Mouse (Mus musculus): ENCODE data around the gene Mgll.

Mgll gene

GRCm38 (mm10) chr6:88746271-88746670 lies 22.1 kb downstream of the Mgll start:
- DNase-seq, result no peak

- no peak for DNase-seq
These were observed 23.3 kb downstream of the Mgll start for GRCm38 (mm10) chr6:88747296-88748040.

GRCm38 (mm10) chr6:88750884-88751283 lies 26.7 kb downstream of the Mgll start:
- DNase-seq, result no peak

DNA sequence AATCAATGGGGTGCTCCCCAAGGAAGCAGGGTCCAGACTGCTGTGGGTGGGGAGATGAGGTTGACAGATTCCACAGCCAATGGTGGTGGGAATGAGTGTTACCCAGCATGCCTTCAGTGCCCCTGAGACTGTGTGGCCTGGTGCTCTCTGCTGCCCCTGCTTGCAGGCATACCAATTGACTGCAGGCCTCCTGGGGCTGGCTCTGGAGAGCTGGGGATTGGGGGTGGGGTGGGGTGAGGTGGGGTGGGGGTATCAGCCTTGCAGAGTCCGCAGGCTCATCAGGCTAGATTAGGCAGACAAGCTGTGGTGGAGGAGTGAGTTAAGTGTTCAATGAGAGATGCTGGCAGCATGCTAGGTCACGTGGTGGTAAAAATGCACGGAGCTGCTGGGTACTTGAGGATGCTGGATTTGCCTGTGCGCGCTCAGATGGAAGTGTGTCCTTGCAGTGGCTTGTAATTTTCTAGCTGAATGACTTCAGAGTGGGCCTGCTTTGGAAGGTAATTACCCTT lies 28.6 kb downstream of the Mgll start:
- no peak for DNase-seq

GRCm38 (mm10) chr6:88753578-88753977 lies 29.4 kb downstream of the Mgll start:
- no peak for DNase-seq

GRCm38 (mm10) chr6:88756992-88757391 lies 32.8 kb downstream of the Mgll start:
- no peak for DNase-seq

GRCm38 (mm10) chr6:88758074-88758473 lies 33.9 kb downstream of the Mgll start:
- DNase-seq, result no peak

DNA sequence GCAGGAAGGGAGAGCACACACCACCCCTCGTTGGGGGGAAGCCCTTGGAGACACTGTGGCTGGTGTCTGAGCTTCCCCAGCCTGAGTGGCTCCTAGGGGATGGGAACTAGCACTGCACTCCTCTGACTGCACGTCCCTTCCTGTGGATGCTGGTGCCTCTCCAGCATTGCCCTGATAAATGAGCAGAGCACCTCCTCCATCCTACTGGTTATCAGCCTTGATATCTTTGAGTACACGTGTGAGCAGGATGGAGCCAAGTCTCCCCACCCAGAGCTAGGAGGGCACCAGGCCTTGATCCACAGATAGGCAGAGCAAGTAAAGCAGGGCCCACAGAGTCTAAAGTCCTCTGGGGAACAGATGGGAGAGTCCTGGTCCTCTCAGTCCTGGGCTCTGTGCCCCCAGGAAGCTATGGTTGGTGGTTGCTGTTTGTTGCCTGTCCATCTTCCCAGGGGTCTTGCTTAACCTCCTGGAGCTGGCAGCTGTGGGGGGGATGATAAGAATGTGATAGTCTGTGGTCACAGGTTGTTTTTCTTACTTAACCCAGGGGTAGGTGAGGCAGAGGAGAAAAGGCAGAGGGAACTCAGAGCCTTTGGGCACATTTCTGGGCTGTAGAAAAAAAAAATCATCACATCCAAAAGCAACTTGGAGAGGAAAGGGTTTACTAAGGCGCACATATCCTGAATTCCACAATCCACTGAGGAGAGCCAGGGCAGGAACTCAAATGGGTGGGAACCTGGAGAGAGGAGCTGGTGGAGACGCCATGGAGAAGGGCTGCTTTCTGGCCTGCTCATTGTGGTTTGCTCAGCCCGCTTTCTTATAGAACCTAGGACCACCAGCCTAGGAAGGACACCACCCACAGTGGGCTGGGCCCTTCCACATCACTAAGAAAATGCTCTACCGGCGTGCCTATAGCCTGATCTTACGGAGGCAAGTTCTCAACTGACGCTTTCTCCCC lies 34.6 kb downstream of the Mgll start:
- DNase-seq, result no peak

DNA sequence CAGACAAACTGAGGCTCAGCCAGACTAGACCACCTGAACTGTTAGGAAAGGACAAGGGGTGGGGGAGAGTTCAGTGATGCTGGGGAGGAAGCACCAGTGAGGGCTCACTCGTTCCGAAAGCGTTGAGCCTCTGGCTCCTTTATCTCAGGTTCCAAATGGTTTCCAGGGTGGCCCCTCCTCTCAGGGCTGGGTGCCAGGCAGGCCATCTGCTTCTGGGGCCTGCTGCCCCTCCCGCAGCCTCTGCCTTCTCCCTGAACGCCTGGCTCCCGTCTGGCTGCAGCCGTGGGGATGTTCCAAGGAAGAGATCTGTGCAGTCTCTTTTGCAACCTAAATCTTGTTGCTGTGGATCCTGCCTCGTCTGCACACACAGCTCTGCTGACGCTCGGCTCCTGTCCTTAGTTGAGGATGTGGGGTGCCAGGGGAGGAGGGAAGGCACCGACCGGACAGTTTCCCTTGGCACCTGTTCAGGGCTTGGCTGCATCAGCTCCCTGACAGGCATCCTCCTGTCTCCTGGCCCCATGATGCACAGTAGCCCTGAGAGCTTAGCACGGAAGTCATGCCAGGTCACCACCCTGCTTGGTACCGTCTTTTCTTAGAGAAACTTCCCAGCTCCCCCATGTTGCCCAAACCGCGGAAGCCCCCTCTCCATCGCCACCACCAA lies 35.7 kb downstream of the Mgll start:
- DNase-seq, result no peak

- no peak for DNase-seq
These were observed 36.9 kb downstream of the Mgll start for GRCm38 (mm10) chr6:88760935-88761635.

- no peak for DNase-seq
These were observed 37.6 kb downstream of the Mgll start for GRCm38 (mm10) chr6:88761684-88762439.

- no peak for DNase-seq
These were observed 38.4 kb downstream of the Mgll start for GRCm38 (mm10) chr6:88762440-88763196.

DNA sequence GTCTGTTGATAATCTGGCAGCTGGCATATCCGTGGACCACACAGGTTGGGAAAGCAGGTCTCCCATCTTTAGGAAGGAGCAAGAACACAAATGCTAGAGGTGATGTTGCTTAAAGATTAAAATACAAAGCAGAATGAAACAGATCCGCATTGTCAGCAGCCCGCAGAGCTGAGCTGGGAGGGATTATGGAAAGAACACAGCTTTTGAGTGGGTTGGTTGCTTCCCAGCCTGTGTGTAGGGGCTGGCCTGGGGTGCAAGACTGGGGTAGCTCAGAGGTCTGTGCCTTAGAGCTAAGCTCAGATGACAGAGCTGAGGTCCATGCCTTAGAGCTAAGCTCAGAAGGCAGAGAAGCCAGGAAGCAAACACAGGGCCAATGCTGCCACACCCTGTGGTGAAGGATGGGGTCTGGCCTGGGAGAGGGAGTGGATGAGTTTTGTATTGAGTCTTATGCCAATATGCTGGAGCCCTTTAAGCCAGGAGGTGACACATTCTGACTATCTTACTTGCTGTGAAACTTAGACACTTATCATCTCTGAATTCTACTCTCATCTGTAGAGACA lies 39.4 kb downstream of the Mgll start:
- DNase-seq, result no peak

GRCm38 (mm10) chr6:88764281-88764680 lies 40.1 kb downstream of the Mgll start:
- DNase-seq, result no peak

- DNase-seq, result no peak
These were observed 43.5 kb downstream of the Mgll start for GRCm38 (mm10) chr6:88767740-88768139.

DNA sequence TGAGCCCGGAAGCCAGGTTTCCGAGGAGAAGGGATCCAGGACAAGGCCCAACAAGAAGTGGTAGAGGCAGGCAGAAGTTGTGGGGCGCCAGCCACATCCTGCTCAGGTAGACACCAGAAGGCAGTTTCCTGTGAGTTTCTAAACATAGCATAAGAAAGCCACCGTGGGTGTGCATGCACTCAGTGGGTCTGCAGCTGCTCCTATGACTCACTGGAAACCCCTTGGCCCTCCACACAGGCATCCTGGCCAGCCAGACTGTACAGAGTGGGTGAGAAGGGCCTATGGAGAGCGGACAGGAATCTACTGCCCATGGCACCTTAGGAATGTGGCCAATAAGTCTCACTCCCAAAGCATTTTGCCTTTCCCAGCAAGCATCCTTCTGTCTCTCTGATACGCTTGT lies 45.5 kb downstream of the Mgll start:
- DNase-seq, result peak; percentile 25 to 33

DNA sequence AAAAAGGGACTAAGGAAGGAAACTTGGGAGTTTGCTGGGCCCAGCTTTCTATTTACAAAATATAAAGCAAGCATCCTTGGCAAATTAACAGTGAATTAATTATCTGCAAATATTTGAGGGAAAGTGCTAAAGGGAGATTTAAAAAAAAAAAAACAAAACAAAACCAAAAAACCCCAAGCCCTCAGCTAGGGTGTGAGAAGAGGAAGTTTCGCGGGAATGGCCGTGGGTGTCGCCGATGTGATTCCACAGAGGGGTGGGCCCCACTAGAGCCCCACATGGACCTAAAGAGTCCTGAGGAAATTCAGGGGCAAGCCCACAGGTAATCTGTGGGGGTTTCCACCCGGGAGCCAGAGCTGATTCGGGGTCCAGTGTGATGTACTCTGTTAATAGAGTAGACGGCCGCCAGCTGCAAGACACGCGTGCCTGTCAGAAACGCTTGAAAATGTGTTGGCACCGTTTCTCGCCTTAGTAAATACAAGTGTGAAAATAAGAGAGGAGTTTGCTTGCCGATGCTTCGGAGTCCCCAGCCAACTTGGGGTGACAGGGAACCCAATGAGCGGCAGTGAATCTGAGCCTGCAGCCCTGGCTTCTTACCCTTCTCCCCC lies 46.2 kb downstream of the Mgll start:
- DNase-seq, result peak in 1 of 2 experiments; percentile 15

GRCm38 (mm10) chr6:88770981-88771380 lies 46.8 kb downstream of the Mgll start:
- DNase-seq, result no peak

GRCm38 (mm10) chr6:88772041-88772440 lies 47.8 kb downstream of the Mgll start:
- DNase-seq, result no peak

DNA sequence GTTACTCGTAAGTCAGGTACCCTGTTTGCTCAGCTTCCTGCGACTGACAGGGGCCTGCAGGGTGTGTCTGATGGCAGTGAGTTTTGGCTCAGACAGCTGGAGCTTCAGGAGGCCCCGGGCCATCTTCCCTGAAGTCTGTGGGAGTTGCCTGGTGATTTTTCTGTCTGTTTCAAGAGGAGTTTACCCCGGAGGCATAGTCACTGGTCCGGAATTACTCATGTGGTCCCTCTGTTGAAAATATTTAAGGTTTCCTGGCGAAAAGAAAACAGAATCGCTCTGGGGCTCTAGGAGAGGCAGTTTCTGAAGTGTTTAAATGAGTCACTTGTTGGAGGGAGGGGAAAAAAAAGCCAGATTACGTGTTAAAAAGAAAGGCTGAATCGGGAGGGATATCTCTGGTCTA lies 49.8 kb downstream of the Mgll start:
- no peak for DNase-seq
